Mouse (Mus musculus) cortical plate, adult 2 months (tissue): ENCODE results near the gene Mapk6.

Experiments used
- CTCF ChIP-seq: fragments of 200-500 bp; IDR thresholded peaks from 2 replicates; pipeline ENCODE4 v1.5.1; 2011; ENCODE audit warnings: mild to moderate bottlenecking, control low read depth, low read length; ENCODE audit not compliant: insufficient read depth; ENCODE audit errors: extremely low read depth
- POLR2A ChIP-seq: fragments of 200-500 bp; IDR thresholded peaks from 2 replicates; pipeline ENCODE4 v1.6.1; 2011; ENCODE audit warnings: mild to moderate bottlenecking, low read length, control low read depth; ENCODE audit not compliant: insufficient read depth; ENCODE audit errors: extremely low read depth

- no peak for TF ChIP-seq CTCF
- peak; percentile 70; the same call in 1 of the 2 replicates for TF ChIP-seq POLR2A
Measured at GRCm38 (mm10) chr9:75440796-75441666, 31.2 kb upstream of the Mapk6 start, which contains the start of gene Leo1.
